Mouse (Mus musculus): Measurements from ENCODE around the gene Tnni1. TPM values are rescaled to one million over a fixed set of nuclear protein-coding genes. Genes with fewer than 3 reads are reported as not detected.

Gene Tnni1
- polyA plus RNA-seq, 1 experiment from 2014 or later = 3.2 TPM

- Histone ChIP-seq H3K27ac (ENCODE audit: low read length) (no peak overlapping the region), H3K27me3 (ENCODE audit: control insufficient read depth, insufficient read depth, low read length) (no peaks in the 10 kb centered on the region), H3K4me3 (ENCODE audit: low read depth, low read length) (no peak overlapping the region), H3K9ac (replicated peaks; ENCODE audit: low read depth, low read length) (no peak overlapping the region), H3K9me3 (ENCODE audit: control insufficient read depth, low read depth, low read length) (no peaks in the 10 kb centered on the region), H3K4me1 (ENCODE audit: control insufficient read depth, insufficient read depth, low read length) (peaks cover 19% of the 10 kb centered on the region), H3K36me3 (ENCODE audit: control insufficient read depth, insufficient read depth, low read length) (no peaks in the 10 kb centered on the region), H3K4me2 (replicated peaks; ENCODE audit: low read depth, low read length) (no peak overlapping the region)
- no peak for ATAC-seq (ENCODE audit: insufficient number of reproducible peaks, insufficient read depth, low FRiP score, low read depth)
- WGBS = 10% methylated on average over 5 of the region's 5 CpGs
These were observed 10.6 kb downstream of the Tnni1 start for GRCm38 (mm10) chr1:135789815-135790214.

DNA sequence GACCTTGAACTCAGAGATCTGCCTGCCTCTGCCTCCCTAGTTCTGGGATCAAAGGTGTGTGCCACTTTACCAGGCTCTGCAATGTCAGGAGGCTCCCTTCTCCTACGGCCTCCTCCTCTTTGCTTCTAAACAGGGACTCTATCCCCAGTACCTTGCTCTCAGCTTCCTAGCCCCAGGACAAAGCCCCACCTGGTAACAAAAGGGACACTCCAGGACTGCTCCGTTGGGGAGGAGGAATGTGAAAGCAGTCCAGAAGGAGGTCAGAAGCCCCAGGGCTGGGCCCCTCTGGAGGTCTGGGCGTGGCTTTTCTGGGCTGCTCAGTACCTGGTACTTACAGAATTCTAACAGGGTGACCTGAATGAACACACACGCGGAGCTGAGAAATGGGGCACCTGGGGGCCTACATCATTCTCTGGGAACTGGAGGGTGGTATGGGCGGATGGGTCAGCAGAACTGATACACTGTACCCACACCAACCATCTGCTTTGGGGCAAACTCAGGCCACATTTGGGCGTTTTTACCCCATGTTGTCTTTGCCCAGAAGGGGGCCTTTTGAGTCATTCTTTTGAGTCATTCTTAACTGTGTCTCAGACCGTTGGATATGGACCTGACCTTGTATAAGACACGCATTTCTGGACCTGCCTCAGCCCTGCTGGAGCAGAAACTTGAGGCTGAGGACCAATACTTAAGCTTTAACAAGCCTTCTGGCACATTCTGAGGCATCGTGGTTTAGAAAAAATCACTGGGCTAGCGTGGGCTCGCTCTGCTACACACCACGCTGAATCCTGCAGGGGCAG lies 13.1 kb downstream of the Tnni1 start:
- H3K36me3 ChIP-seq (ENCODE audit: control insufficient read depth, insufficient read depth, low read length) = no peaks in the 10 kb centered on the region
- H3K4me3 ChIP-seq (ENCODE audit: low read depth, low read length) = no peak overlapping the region
- 75% methylated on average over 13 of the region's 13 CpGs for WGBS
- H3K27me3 ChIP-seq (ENCODE audit: control insufficient read depth, insufficient read depth, low read length) = no peaks in the 10 kb centered on the region
- ATAC-seq (ENCODE audit: insufficient number of reproducible peaks, insufficient read depth, low FRiP score, low read depth) = no peak
- no peak overlapping the region for H3K9ac ChIP-seq (replicated peaks; ENCODE audit: low read depth, low read length)
- H3K9me3 ChIP-seq (ENCODE audit: control insufficient read depth, low read depth, low read length) = no peaks in the 10 kb centered on the region
- H3K27ac ChIP-seq (ENCODE audit: low read length) = no peak overlapping the region
- no peak overlapping the region for H3K4me2 ChIP-seq (replicated peaks; ENCODE audit: low read depth, low read length)
- peaks cover 23% of the 10 kb centered on the region for H3K4me1 ChIP-seq (ENCODE audit: control insufficient read depth, insufficient read depth, low read length)

DNA sequence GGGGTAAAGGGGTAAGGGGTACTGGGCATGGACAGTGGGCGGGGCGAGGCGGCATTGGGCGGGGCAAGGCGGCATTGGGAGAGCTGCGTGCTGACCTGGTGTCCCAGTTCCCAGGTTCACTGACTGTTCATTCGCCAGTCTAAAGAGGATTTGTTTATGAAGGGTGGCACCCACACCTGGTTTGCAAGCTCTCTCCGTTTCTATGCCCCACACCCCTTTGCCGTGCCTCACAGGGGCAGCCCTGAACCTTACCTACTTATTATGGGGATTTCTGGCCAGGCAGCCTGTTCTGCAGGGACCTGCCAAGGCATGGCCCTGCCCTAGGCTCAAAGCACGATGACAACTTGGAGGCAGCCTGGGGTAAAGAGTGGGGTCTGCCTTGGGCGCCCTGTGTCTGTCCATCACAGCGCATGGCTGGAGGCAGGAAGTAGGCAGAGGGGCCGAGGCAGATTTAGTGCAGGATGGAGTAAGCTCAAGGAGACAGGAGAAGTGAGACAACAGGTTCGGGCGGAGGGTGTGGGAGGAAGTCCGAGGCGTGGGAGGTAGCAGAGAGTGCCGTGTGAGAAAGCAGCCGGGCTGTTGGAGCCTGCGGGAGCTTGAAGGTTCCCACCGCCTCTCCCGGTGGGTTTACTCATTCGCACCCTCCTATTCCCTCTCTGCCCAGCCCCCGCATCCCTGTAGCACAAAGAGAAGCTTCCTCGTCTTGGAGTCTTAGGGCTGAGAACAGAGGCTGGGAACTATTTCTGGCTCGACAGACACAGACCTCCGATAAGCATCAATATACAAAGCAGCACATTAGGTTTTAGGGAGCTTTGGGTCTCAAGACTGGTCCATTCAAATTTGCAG lies 14.4 kb downstream of the Tnni1 start:
- H3K9ac ChIP-seq (replicated peaks; ENCODE audit: low read depth, low read length) = no peak overlapping the region; the same call in 1 of the 2 replicates
- 10% methylated on average over 24 of the region's 27 CpGs for WGBS
- H3K4me3 ChIP-seq (ENCODE audit: low read depth, low read length) = peak overlapping the region; percentile 15; the same call in 1 of the 2 replicates
- H3K9me3 ChIP-seq (ENCODE audit: control insufficient read depth, low read depth, low read length) = no peaks in the 10 kb centered on the region
- H3K27me3 ChIP-seq (ENCODE audit: control insufficient read depth, insufficient read depth, low read length) = no peaks in the 10 kb centered on the region
- no peaks in the 10 kb centered on the region for H3K36me3 ChIP-seq (ENCODE audit: control insufficient read depth, insufficient read depth, low read length)
- H3K4me2 ChIP-seq (replicated peaks; ENCODE audit: low read depth, low read length) = peak overlapping the region; percentile 39
- H3K4me1 ChIP-seq (ENCODE audit: control insufficient read depth, insufficient read depth, low read length) = peaks cover 20% of the 10 kb centered on the region
- H3K27ac ChIP-seq (ENCODE audit: low read length) = peak overlapping the region; percentile 87
- peak; percentile 63; the same call in 1 of the 2 replicates for ATAC-seq (ENCODE audit: insufficient number of reproducible peaks, insufficient read depth, low FRiP score, low read depth)

- Histone ChIP-seq H3K9me3 (ENCODE audit: control insufficient read depth, low read depth, low read length) (no peaks in the 10 kb centered on the region), H3K4me2 (replicated peaks; ENCODE audit: low read depth, low read length) (peak overlapping the region; percentile 39), H3K9ac (replicated peaks; ENCODE audit: low read depth, low read length) (no peak overlapping the region; the same call in 1 of the 2 replicates), H3K27ac (ENCODE audit: low read length) (peak overlapping the region; percentile 87), H3K4me3 (ENCODE audit: low read depth, low read length) (peak overlapping the region; percentile 15; the same call in 1 of the 2 replicates), H3K36me3 (ENCODE audit: control insufficient read depth, insufficient read depth, low read length) (no peaks in the 10 kb centered on the region), H3K27me3 (ENCODE audit: control insufficient read depth, insufficient read depth, low read length) (no peaks in the 10 kb centered on the region), H3K4me1 (ENCODE audit: control insufficient read depth, insufficient read depth, low read length) (peaks cover 24% of the 10 kb centered on the region)
- WGBS = 17% methylated on average over 20 of the region's 20 CpGs
- peak; percentile 47 for ATAC-seq (ENCODE audit: insufficient number of reproducible peaks, insufficient read depth, low FRiP score, low read depth)
These were observed 15.2 kb downstream of the Tnni1 start for GRCm38 (mm10) chr1:135794216-135795134.

DNA sequence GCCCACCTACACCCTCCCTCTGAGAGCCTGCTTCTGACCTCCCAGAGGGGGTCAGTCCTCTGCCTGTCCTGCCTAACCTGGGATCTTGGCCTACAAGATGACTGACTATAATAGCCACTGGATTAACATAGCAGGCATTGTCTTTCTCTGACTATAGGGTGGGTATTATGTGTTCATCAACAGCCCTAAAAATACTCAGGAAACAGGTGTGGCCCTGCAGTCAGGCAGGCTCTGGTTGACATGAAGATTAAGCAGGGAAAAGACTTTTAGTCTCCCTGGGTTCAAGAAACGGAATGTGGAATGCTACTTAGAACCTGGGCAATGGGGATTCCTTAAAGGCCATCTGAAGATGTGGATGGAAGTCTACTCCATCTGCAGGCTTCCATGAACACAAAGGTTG lies 19.3 kb downstream of the Tnni1 start:
- no peak overlapping the region for H3K4me3 ChIP-seq (ENCODE audit: low read depth, low read length)
- no peak overlapping the region for H3K4me2 ChIP-seq (replicated peaks; ENCODE audit: low read depth, low read length)
- WGBS = 71% methylated on average over 1 of the region's 1 CpGs
- no peaks in the 10 kb centered on the region for H3K36me3 ChIP-seq (ENCODE audit: control insufficient read depth, insufficient read depth, low read length)
- H3K27ac ChIP-seq (ENCODE audit: low read length) = no peak overlapping the region
- ATAC-seq (ENCODE audit: insufficient number of reproducible peaks, insufficient read depth, low FRiP score, low read depth) = no peak
- no peaks in the 10 kb centered on the region for H3K27me3 ChIP-seq (ENCODE audit: control insufficient read depth, insufficient read depth, low read length)
- no peaks in the 10 kb centered on the region for H3K9me3 ChIP-seq (ENCODE audit: control insufficient read depth, low read depth, low read length)
- no peak overlapping the region for H3K9ac ChIP-seq (replicated peaks; ENCODE audit: low read depth, low read length)
- peaks cover 40% of the 10 kb centered on the region for H3K4me1 ChIP-seq (ENCODE audit: control insufficient read depth, insufficient read depth, low read length)

GRCm38 (mm10) chr1:135799109-135799627 lies 19.9 kb downstream of the Tnni1 start:
- H3K4me3 ChIP-seq (ENCODE audit: low read depth, low read length) = no peak overlapping the region
- peaks cover 33% of the 10 kb centered on the region for H3K4me1 ChIP-seq (ENCODE audit: control insufficient read depth, insufficient read depth, low read length)
- no peaks in the 10 kb centered on the region for H3K36me3 ChIP-seq (ENCODE audit: control insufficient read depth, insufficient read depth, low read length)
- H3K27me3 ChIP-seq (ENCODE audit: control insufficient read depth, insufficient read depth, low read length) = no peaks in the 10 kb centered on the region
- no peak for ATAC-seq (ENCODE audit: insufficient number of reproducible peaks, insufficient read depth, low FRiP score, low read depth)
- H3K9me3 ChIP-seq (ENCODE audit: control insufficient read depth, low read depth, low read length) = no peaks in the 10 kb centered on the region
- no peak overlapping the region for H3K9ac ChIP-seq (replicated peaks; ENCODE audit: low read depth, low read length)
- no peak overlapping the region for H3K27ac ChIP-seq (ENCODE audit: low read length)
- WGBS = 44% methylated on average over 8 of the region's 8 CpGs
- H3K4me2 ChIP-seq (replicated peaks; ENCODE audit: low read depth, low read length) = no peak overlapping the region

DNA sequence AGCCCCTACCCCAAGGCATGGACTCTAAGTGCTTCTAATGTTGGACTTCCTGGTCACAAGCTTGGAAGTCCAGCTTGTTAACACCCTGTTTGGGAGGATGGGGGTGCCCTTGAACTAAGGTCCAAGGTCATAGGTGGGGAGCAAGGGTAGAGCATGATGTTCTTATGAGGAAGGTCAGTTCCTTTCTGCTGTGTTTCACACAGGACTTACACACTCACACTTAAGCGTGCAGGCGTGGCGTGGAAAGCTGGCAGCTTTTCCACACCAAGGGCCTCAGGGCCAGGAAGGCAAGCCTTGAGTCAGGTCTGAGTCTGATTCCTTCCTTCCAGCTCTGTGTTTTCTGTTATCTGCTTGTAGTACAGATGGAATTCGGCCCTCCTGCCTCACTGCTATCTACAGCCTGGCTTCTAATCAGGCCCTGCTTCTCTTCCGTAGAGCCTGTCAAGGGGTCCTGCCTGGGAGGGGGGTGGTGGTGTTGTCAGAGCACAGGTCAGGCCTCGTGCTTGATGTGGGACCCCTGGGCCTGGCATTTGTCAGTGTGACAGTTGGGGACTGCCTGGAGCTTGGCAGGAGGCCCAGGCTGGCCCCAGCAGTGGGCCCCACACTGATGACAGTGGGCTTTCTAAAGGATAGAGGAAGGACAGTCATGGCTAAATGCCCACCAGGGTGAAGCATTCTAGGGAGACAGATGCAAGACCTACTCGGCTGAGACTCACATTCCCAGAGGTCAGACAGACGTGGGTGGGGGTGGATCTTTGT lies 21.1 kb downstream of the Tnni1 start:
- H3K36me3 ChIP-seq (ENCODE audit: control insufficient read depth, insufficient read depth, low read length) = no peaks in the 10 kb centered on the region
- peak; percentile 72 for ATAC-seq (ENCODE audit: insufficient number of reproducible peaks, insufficient read depth, low FRiP score, low read depth)
- WGBS = 34% methylated on average over 8 of the region's 8 CpGs
- no peak overlapping the region for H3K4me3 ChIP-seq (ENCODE audit: low read depth, low read length)
- H3K4me2 ChIP-seq (replicated peaks; ENCODE audit: low read depth, low read length) = no peak overlapping the region
- peak overlapping the region; percentile 70; the same call in 1 of the 2 replicates for H3K27ac ChIP-seq (ENCODE audit: low read length)
- H3K9me3 ChIP-seq (ENCODE audit: control insufficient read depth, low read depth, low read length) = no peaks in the 10 kb centered on the region
- peaks cover 24% of the 10 kb centered on the region for H3K4me1 ChIP-seq (ENCODE audit: control insufficient read depth, insufficient read depth, low read length)
- no peaks in the 10 kb centered on the region for H3K27me3 ChIP-seq (ENCODE audit: control insufficient read depth, insufficient read depth, low read length)
- no peak overlapping the region for H3K9ac ChIP-seq (replicated peaks; ENCODE audit: low read depth, low read length)
